Mouse (Mus musculus) neural tube, embryonic 13.5 days (tissue): Measurements from ENCODE around the gene Vti1a. TPM values are rescaled to one million over a fixed set of nuclear protein-coding genes. Genes with fewer than 3 reads are reported as not detected.
A peak's percentile ranks its signal among the peaks of the same experiment; 100 is the strongest.

Source experiments
- ATAC-seq: fragments of 200-750 bp; cut with Nextera tagmentation; 2 replicates; pipeline ENCODE4 v1.8.0; 2017; ENCODE audit warnings: low read depth, mild to moderate bottlenecking, moderate TSS enrichment, moderate library complexity
- H3K27ac ChIP-seq: fragments of 300-500 bp; sonication (generic); replicated peaks from 2 replicates; pipeline ENCODE4 v1.5.1; 2015; ENCODE audit warnings: moderate library complexity, mild to moderate bottlenecking, inconsistent platforms
- H3K27me3 ChIP-seq: fragments of 300-500 bp; sonication (generic); 2 replicates; pipeline ENCODE4 v1.6.1; 2015; ENCODE audit warnings: mild to moderate bottlenecking, inconsistent platforms
- H3K36me3 ChIP-seq: fragments of 300-500 bp; sonication (generic); 2 replicates; pipeline ENCODE4 v1.6.1; 2015; ENCODE audit warnings: mild to moderate bottlenecking, inconsistent platforms
- H3K4me1 ChIP-seq: fragments of 300-500 bp; sonication (generic); replicated peaks from 2 replicates; pipeline ENCODE4 v1.6.1; 2015; ENCODE audit warnings: inconsistent platforms
- H3K4me2 ChIP-seq: fragments of 300-500 bp; sonication (generic); 2 replicates; pipeline ENCODE4 v1.6.1; 2015; ENCODE audit warnings: inconsistent platforms, mild to moderate bottlenecking, moderate library complexity
- H3K4me3 ChIP-seq: fragments of 300-500 bp; sonication (generic); 2 replicates; pipeline ENCODE4 v1.5.1; 2015; ENCODE audit warnings: mild to moderate bottlenecking, inconsistent platforms
- H3K9ac ChIP-seq: fragments of 300-500 bp; sonication (generic); 2 replicates; pipeline ENCODE4 v1.6.1; 2015; ENCODE audit warnings: moderate library complexity, mild to moderate bottlenecking, inconsistent platforms
- H3K9me3 ChIP-seq: fragments of 300-500 bp; sonication (generic); 2 replicates; pipeline ENCODE4 v1.6.1; 2016; ENCODE audit warnings: inconsistent platforms
- WGBS: fragments of 180-500 bp; shearing (Covaris S2); methylation state at CpG from one replicate; pipeline ENCODE4 v1.1.7; 2015; 5-methylcytosine and 5-hydroxymethylcytosine counted together
- polyA plus RNA-seq: library from polyadenylated mRNA; unstranded; fragments of >200 nt; fragmentation: Nextera tagmentation; extraction: Ambion mirVana; gene quantifications from 2 replicates; pipeline ENCODE4 v1.2.1, GENCODE M21; 2015

Gene Vti1a
- polyA plus RNA-seq, 1 experiment from 2014 or later = 28.8 TPM

DNA sequence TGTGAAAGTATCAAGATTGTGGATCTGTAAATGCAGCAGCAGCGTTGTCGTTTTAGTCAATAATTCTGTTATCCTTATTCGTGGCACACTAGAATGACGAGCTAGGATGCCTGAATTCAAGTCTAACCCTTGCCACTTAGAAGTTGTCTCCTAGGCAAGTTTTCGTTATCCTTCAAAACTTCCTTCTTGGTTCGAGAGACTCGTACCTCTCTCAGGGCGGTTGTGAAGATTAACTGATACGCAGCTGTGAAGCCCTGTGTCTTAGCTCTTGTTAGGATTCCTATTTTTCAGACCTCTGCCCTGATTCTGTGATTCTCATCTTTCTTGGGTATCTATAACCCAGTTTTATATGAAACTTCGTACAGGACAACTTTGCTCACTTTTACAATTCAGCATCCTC is 806 bp downstream of the Vti1a start:
- 65% methylated on average over 10 of the region's 10 CpGs for WGBS
- Histone ChIP-seq H3K4me3 (peak overlapping the region; percentile 90), H3K9me3 (no peaks in the 10 kb centered on the region), H3K4me1 (peaks cover 46% of the 10 kb centered on the region), H3K27me3 (no peaks in the 10 kb centered on the region), H3K36me3 (peaks cover 5% of the 10 kb centered on the region), H3K27ac (no peak overlapping the region), H3K9ac (peak overlapping the region; percentile 87; the same call in 1 of the 2 replicates), H3K4me2 (peak overlapping the region; percentile 93)
- ATAC-seq = no peak

DNA sequence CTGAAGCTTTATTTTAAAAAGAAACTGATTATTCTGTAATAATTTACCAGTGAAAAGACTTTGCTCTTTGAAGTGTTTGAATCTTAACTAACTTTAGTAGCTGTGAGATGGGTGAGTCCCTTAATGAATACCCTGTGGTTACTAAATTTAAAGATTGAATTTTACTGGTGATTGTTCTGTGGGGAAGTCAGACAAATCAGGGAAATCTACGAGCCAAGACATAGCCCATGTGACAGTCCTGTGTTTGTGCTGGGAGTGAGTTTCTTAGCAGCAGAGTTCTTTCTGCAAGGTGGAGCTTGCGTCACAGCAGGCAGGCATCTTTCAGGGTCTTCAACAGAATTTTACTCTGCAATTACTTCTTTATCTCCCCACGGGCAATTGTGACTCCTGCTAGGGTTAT is 2.9 kb downstream of the Vti1a start:
- 85% methylated on average over 3 of the region's 3 CpGs for WGBS

GRCm38 (mm10) chr19:55319521-55319920 is 3.4 kb downstream of the Vti1a start:
- H3K27me3 ChIP-seq = no peaks in the 10 kb centered on the region
- peaks cover 30% of the 10 kb centered on the region for H3K4me1 ChIP-seq
- no peaks in the 10 kb centered on the region for H3K9me3 ChIP-seq
- no peak for ATAC-seq
- no peak overlapping the region for H3K4me3 ChIP-seq
- H3K9ac ChIP-seq = no peak overlapping the region
- H3K36me3 ChIP-seq = peaks cover 16% of the 10 kb centered on the region; the same call in 1 of the 2 replicates
- no peak overlapping the region for H3K27ac ChIP-seq
- H3K4me2 ChIP-seq = no peak overlapping the region
- WGBS = 71% methylated on average over 5 of the region's 5 CpGs

More for the DNA sequence above, 2.9 kb downstream of the Vti1a start:
- no peak overlapping the region for H3K4me2 ChIP-seq
- H3K9ac ChIP-seq = no peak overlapping the region
- no peaks in the 10 kb centered on the region for H3K9me3 ChIP-seq
- ATAC-seq = no peak
- H3K4me3 ChIP-seq = no peak overlapping the region
- peaks cover 34% of the 10 kb centered on the region for H3K4me1 ChIP-seq
- no peaks in the 10 kb centered on the region for H3K27me3 ChIP-seq
- peaks cover 16% of the 10 kb centered on the region; the same call in 1 of the 2 replicates for H3K36me3 ChIP-seq
- no peak overlapping the region for H3K27ac ChIP-seq

DNA sequence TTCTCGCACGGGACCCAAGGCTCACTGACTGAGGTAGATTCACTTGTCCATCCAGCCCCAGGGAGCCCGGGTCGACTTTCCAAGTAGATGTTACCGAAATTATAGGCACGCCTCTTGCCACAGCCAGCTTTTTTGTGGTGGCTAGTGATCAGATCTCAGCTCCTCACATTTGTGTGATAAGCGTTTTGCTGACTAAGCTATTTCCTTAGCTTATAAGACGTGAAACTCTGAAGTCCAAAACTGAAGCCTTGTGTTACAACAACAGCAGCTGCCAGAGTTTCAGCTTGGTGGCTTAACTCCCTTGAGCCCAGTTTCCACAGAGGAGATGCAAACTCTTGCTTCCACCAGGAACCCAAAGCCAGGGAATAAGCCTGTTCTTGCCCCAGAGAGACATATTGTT is 6.5 kb downstream of the Vti1a start:
- peaks cover 7% of the 10 kb centered on the region; the same call in 1 of the 2 replicates for H3K4me1 ChIP-seq
- WGBS = 94% methylated on average over 8 of the region's 8 CpGs
- no peak for ATAC-seq

DNA sequence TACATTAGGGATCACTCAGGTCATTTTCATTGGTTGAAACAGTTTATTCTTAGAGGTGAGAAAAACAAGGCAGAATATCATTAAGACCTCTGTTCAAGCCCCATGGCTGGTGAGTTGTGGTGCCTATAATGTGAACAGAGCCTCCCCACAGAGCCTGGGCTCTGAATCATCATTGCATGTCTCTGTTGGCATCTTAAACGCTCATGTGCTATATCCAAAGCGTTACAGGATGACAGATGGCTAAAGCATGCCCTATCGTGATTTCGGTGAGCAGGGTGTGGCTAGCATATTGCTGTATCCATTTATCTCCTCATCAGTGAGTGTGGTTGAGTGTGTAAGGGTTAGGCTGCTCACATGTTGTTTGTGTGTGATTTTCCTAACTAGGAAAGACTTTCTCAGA is 11.4 kb downstream of the Vti1a start:
- no peak for ATAC-seq
- no peaks in the 10 kb centered on the region for H3K9me3 ChIP-seq
- no peak overlapping the region for H3K9ac ChIP-seq
- H3K36me3 ChIP-seq = peaks cover 51% of the 10 kb centered on the region
- no peaks in the 10 kb centered on the region for H3K27me3 ChIP-seq
- H3K4me3 ChIP-seq = no peak overlapping the region
- WGBS = 86% methylated on average over 4 of the region's 4 CpGs
- no peak overlapping the region for H3K27ac ChIP-seq
- H3K4me1 ChIP-seq = no peaks in the 10 kb centered on the region
- H3K4me2 ChIP-seq = no peak overlapping the region

More for the DNA sequence above, 6.5 kb downstream of the Vti1a start:
- no peak overlapping the region for H3K9ac ChIP-seq
- H3K36me3 ChIP-seq = peaks cover 20% of the 10 kb centered on the region
- H3K4me2 ChIP-seq = no peak overlapping the region
- no peak overlapping the region for H3K27ac ChIP-seq
- H3K4me3 ChIP-seq = no peak overlapping the region
- no peaks in the 10 kb centered on the region for H3K27me3 ChIP-seq
- H3K9me3 ChIP-seq = no peaks in the 10 kb centered on the region

GRCm38 (mm10) chr19:55331776-55332175 is 15.7 kb downstream of the Vti1a start:
- no peak for ATAC-seq
- Histone ChIP-seq H3K4me1 (0 out of 2 replicates have a peak, but pooled peaks cover 3% of the 10 kb centered on the region), H3K9ac (no peak overlapping the region), H3K4me2 (no peak overlapping the region), H3K4me3 (no peak overlapping the region), H3K27me3 (no peaks in the 10 kb centered on the region), H3K9me3 (no peaks in the 10 kb centered on the region), H3K36me3 (peaks cover 33% of the 10 kb centered on the region), H3K27ac (no peak overlapping the region)
- 95% methylated on average over 5 of the region's 5 CpGs for WGBS

DNA sequence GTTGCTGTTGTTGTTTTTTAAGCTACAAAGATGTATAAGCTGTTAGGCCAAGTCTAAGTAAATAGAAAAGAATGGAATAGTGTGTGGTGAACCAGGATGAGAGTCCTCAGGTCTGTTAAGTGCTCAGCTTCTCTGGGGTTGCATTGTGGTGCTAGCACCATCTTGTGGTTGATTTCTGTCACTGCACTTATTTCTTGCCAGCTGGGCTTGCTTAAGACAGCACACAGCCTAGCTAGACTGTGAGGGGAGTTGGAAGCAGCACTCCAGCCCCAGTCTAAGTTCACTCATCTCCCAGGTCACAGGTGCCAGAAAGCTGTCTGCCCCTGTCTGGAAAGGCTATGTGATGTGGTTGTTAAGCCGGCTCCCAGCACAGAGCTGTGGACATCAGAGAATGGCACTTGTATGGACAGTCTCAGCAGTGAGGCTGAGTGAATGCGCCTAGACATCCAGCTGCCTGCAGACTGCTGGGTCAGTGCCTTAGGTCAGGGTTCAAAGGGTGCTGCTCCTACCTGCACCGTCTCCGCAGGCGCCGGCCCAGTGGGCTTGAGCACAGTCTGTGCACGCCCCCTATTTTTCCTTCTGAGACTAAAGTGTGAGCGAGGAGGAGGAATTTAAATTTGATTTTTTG is 16.7 kb downstream of the Vti1a start:
- Histone ChIP-seq H3K9ac (no peak overlapping the region), H3K4me1 (0 out of 2 replicates have a peak, but pooled peaks cover 8% of the 10 kb centered on the region), H3K36me3 (peaks cover 32% of the 10 kb centered on the region), H3K27me3 (no peaks in the 10 kb centered on the region), H3K4me2 (no peak overlapping the region), H3K27ac (no peak overlapping the region), H3K4me3 (no peak overlapping the region), H3K9me3 (no peaks in the 10 kb centered on the region)
- WGBS = 93% methylated on average over 8 of the region's 8 CpGs
- peak; percentile 85 for ATAC-seq

DNA sequence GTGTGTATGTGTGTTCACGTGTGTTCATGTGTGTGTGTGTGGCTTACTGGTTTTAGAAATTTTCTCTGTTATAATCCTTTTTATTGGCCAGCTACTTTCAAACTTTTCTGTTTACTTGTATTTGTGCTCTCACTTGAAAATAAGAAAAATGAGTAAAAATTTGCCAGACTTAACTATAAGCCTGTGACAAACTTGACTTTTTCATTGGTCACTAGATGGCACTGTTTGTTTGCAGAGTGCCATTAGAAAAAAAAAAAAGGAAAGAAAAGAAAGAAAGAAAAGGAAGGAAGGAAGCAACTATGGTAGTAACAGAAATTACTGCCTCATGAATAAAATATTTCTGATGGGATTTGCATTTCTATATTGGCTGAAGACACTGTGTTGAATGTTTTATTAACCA is 19.8 kb downstream of the Vti1a start:
- H3K4me1 ChIP-seq = 0 out of 2 replicates have a peak, but pooled peaks cover 8% of the 10 kb centered on the region
- no peak overlapping the region for H3K27ac ChIP-seq
- H3K9me3 ChIP-seq = no peaks in the 10 kb centered on the region
- H3K4me3 ChIP-seq = no peak overlapping the region
- no peaks in the 10 kb centered on the region for H3K27me3 ChIP-seq
- peaks cover 6% of the 10 kb centered on the region for H3K36me3 ChIP-seq
- no peak overlapping the region for H3K9ac ChIP-seq
- no peak overlapping the region for H3K4me2 ChIP-seq
- ATAC-seq = no peak
- 96% methylated on average over 1 of the region's 1 CpGs for WGBS

GRCm38 (mm10) chr19:55336441-55336840 is 20.3 kb downstream of the Vti1a start:
- no peak for ATAC-seq
- WGBS = 83% methylated on average over 12 of the region's 12 CpGs
- Histone ChIP-seq H3K36me3 (0 out of 2 replicates have a peak, but pooled peaks cover 2% of the 10 kb centered on the region), H3K9ac (no peak overlapping the region), H3K4me3 (no peak overlapping the region), H3K4me1 (0 out of 2 replicates have a peak, but pooled peaks cover 8% of the 10 kb centered on the region), H3K9me3 (no peaks in the 10 kb centered on the region), H3K4me2 (no peak overlapping the region), H3K27ac (no peak overlapping the region), H3K27me3 (no peaks in the 10 kb centered on the region)

DNA sequence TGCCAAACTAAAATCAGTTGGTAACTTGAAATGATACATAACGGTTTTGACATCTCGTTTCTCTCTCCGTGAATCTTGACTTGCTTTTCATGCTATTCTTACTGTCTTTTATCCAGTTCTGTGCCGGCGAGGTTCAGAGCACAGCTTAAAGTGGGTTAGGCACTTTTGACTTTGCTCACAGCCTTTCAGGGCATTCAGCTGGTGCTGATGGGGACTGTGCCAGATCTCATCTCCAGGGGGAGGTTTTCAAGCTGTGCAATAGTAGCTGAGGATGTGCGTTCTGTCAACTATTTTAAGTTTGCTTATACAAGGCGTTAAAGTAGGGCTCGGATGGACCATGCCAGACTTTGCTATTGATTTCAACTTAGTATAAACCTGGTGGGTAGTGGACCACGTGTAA is 21.0 kb downstream of the Vti1a start:
- no peak overlapping the region for H3K4me2 ChIP-seq
- no peak for ATAC-seq
- no peak overlapping the region for H3K9ac ChIP-seq
- no peak overlapping the region for H3K4me3 ChIP-seq
- no peaks in the 10 kb centered on the region for H3K9me3 ChIP-seq
- no peaks in the 10 kb centered on the region for H3K36me3 ChIP-seq
- no peaks in the 10 kb centered on the region for H3K27me3 ChIP-seq
- H3K27ac ChIP-seq = no peak overlapping the region
- WGBS = 81% methylated on average over 9 of the region's 9 CpGs
- H3K4me1 ChIP-seq = 0 out of 2 replicates have a peak, but pooled peaks cover 8% of the 10 kb centered on the region

- Histone ChIP-seq H3K36me3 (no peaks in the 10 kb centered on the region), H3K4me3 (no peak overlapping the region), H3K9me3 (no peaks in the 10 kb centered on the region), H3K9ac (no peak overlapping the region), H3K27me3 (no peaks in the 10 kb centered on the region), H3K27ac (no peak overlapping the region), H3K4me1 (0 out of 2 replicates have a peak, but pooled peaks cover 8% of the 10 kb centered on the region), H3K4me2 (no peak overlapping the region)
- WGBS = 92% methylated on average over 10 of the region's 10 CpGs
- no peak for ATAC-seq
These were observed 21.6 kb downstream of the Vti1a start for GRCm38 (mm10) chr19:55337664-55338063.

GRCm38 (mm10) chr19:55340521-55340920 is 24.4 kb downstream of the Vti1a start:
- WGBS = 90% methylated on average over 6 of the region's 6 CpGs

GRCm38 (mm10) chr19:55341377-55341776 is 25.3 kb downstream of the Vti1a start:
- Histone ChIP-seq H3K4me2 (no peak overlapping the region), H3K27me3 (no peaks in the 10 kb centered on the region), H3K4me3 (no peak overlapping the region), H3K36me3 (no peaks in the 10 kb centered on the region), H3K9ac (no peak overlapping the region), H3K27ac (no peak overlapping the region), H3K9me3 (no peaks in the 10 kb centered on the region), H3K4me1 (0 out of 2 replicates have a peak, but pooled peaks cover 7% of the 10 kb centered on the region)
- no peak for ATAC-seq
- 78% methylated on average over 3 of the region's 3 CpGs for WGBS

More at GRCm38 (mm10) chr19:55340521-55340920, 24.4 kb downstream of the Vti1a start:
- Histone ChIP-seq H3K4me3 (no peak overlapping the region), H3K36me3 (no peaks in the 10 kb centered on the region), H3K4me2 (no peak overlapping the region), H3K4me1 (0 out of 2 replicates have a peak, but pooled peaks cover 8% of the 10 kb centered on the region), H3K27ac (no peak overlapping the region), H3K9me3 (no peaks in the 10 kb centered on the region), H3K27me3 (no peaks in the 10 kb centered on the region), H3K9ac (no peak overlapping the region)
- ATAC-seq = no peak
